Mouse (Mus musculus): ENCODE data around the gene E2f7. TPM values are rescaled to one million over a fixed set of nuclear protein-coding genes. Genes with fewer than 3 reads are reported as not detected.

Gene E2f7
- polyA plus RNA-seq, 1 experiment from 2014 or later: 24.6 TPM

- H3K27ac ChIP-seq: no peak overlapping the region
- WGBS: 51% methylated on average over 10 of the region's 10 CpGs
- no peak overlapping the region for H3K4me2 ChIP-seq (replicated peaks)
- no peaks in the 10 kb centered on the region for H3K36me3 ChIP-seq
- H3K27me3 ChIP-seq: peaks cover 2% of the 10 kb centered on the region; the same call in 1 of the 2 replicates
- no peak overlapping the region for H3K9ac ChIP-seq
- no peak overlapping the region for H3K4me3 ChIP-seq
- H3K9me3 ChIP-seq: no peaks in the 10 kb centered on the region
- no peak for ATAC-seq (ENCODE audit: low FRiP score, low read depth)
- H3K4me1 ChIP-seq: peaks cover 11% of the 10 kb centered on the region
These were observed 66.1 kb downstream of the E2f7 start for GRCm38 (mm10) chr10:110811209-110811861.

GRCm38 (mm10) chr10:110811862-110812225 lies 66.6 kb downstream of the E2f7 start:
- H3K27me3 ChIP-seq: peaks cover 4% of the 10 kb centered on the region; the same call in 1 of the 2 replicates
- no peak overlapping the region for H3K4me3 ChIP-seq
- H3K9me3 ChIP-seq: no peaks in the 10 kb centered on the region
- H3K9ac ChIP-seq: no peak overlapping the region
- H3K36me3 ChIP-seq: no peaks in the 10 kb centered on the region
- no peak overlapping the region for H3K27ac ChIP-seq
- WGBS: 44% methylated on average over 2 of the region's 2 CpGs
- no peak overlapping the region for H3K4me2 ChIP-seq (replicated peaks)
- ATAC-seq (ENCODE audit: low FRiP score, low read depth): no peak
- peaks cover 6% of the 10 kb centered on the region; the same call in 1 of the 2 replicates for H3K4me1 ChIP-seq

- 65% methylated on average over 11 of the region's 11 CpGs for WGBS
- H3K27ac ChIP-seq: no peak overlapping the region
These were observed 75.9 kb downstream of the E2f7 start for GRCm38 (mm10) chr10:110821139-110821538.

GRCm38 (mm10) chr10:110821692-110822091 lies 76.5 kb downstream of the E2f7 start:
- no peak overlapping the region for H3K27ac ChIP-seq
- no peak for ATAC-seq (ENCODE audit: low FRiP score, low read depth)
- no peak overlapping the region for H3K4me3 ChIP-seq
- H3K36me3 ChIP-seq: no peaks in the 10 kb centered on the region
- H3K4me1 ChIP-seq: peaks cover 8% of the 10 kb centered on the region
- no peak overlapping the region for H3K9ac ChIP-seq
- WGBS: 42% methylated on average over 3 of the region's 3 CpGs
- no peak overlapping the region for H3K4me2 ChIP-seq (replicated peaks)
- no peaks in the 10 kb centered on the region for H3K9me3 ChIP-seq
- no peaks in the 10 kb centered on the region for H3K27me3 ChIP-seq

More at GRCm38 (mm10) chr10:110821139-110821538, 75.9 kb downstream of the E2f7 start:
- Histone ChIP-seq H3K36me3 (no peaks in the 10 kb centered on the region), H3K4me3 (no peak overlapping the region), H3K4me1 (peaks cover 8% of the 10 kb centered on the region), H3K27me3 (peaks cover 3% of the 10 kb centered on the region; the same call in 1 of the 2 replicates), H3K4me2 (replicated peaks) (no peak overlapping the region), H3K9ac (no peak overlapping the region), H3K9me3 (no peaks in the 10 kb centered on the region)
- no peak for ATAC-seq (ENCODE audit: low FRiP score, low read depth)

GRCm38 (mm10) chr10:110832336-110832735 lies 87.1 kb downstream of the E2f7 start:
- Histone ChIP-seq H3K36me3 (no peaks in the 10 kb centered on the region), H3K27ac (no peak overlapping the region), H3K9ac (no peak overlapping the region), H3K9me3 (no peaks in the 10 kb centered on the region), H3K27me3 (no peaks in the 10 kb centered on the region), H3K4me2 (replicated peaks) (no peak overlapping the region), H3K4me1 (peaks cover 16% of the 10 kb centered on the region), H3K4me3 (no peak overlapping the region)
- no peak for ATAC-seq (ENCODE audit: low FRiP score, low read depth)
- 27% methylated on average over 6 of the region's 6 CpGs for WGBS

GRCm38 (mm10) chr10:110835115-110835806 lies 90.0 kb downstream of the E2f7 start:
- H3K4me2 ChIP-seq (replicated peaks): no peak overlapping the region
- ATAC-seq (ENCODE audit: low FRiP score, low read depth): no peak
- no peak overlapping the region for H3K4me3 ChIP-seq
- H3K9ac ChIP-seq: no peak overlapping the region
- H3K27ac ChIP-seq: no peak overlapping the region
- no peaks in the 10 kb centered on the region for H3K9me3 ChIP-seq
- H3K36me3 ChIP-seq: no peaks in the 10 kb centered on the region
- no peaks in the 10 kb centered on the region for H3K27me3 ChIP-seq
- 30% methylated on average over 6 of the region's 6 CpGs for WGBS
- H3K4me1 ChIP-seq: peaks cover 16% of the 10 kb centered on the region

Other genes with a start within 250 kb of the E2f7 start
- 207 and 225 TPM in 2 replicates for gene Csrp2, start 174.3 kb downstream of the E2f7 start, polyA plus RNA-seq (2015; fragmentation: Nextera tagmentation; extraction: Ambion mirVana)